Mouse (Mus musculus) kidney, adult 9 months (tissue): ENCODE measurements at regions not wholly inside any gene's neighbourhood (a gene's known extent, or its start where the extent isn't known, plus 50 kb on each side); places are given as distances from the start of the nearest gene placed in this dataset.
A peak's percentile ranks its signal among the peaks of the same experiment; 100 is the strongest.

Source experiments
- DNase-seq: peaks from one replicate; pipeline ENCODE4 v3.0.0; 2022

DNA sequence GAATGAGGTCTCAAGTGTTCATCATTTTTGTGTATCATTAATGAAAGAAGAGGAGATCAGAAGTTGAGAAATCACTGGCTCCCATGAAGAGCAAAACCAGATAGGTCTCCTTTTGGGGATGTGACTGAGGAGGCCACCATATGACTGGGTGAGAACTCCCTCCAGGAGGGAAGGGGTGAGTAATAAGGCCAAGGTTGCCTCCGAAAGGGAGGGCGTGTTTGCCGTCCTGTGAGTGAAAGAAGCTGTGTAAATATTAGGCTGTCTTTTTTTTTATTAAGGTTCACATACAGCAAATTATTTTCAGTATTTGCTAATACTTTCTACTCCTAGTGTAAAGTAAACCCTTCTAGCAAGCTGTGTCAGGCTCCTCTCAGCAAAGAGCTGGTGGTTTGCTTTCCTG, 116.7 kb upstream of the Pik3r1 start:
- no peak for DNase-seq

DNA sequence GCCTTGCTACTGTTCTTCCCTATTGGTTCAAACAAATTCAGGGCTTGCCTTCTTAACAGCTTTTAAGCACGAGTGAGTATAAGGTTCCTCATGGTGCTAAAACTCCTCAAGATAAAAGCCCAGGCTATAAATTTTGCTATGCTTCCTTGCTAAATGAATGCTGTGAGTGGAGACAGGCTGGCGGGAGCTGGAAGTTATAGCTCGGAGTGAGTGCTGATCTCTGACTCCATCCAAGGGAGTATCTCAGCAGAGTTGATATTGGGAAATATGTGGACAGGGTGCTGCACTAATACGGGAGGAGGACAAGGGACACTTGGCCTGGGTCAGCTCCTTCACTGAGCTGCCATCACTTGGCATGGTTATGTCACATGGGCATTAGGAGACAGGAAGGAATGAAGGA, 123.5 kb upstream of the Pik3r1 start:
- DNase-seq = no peak

DNA sequence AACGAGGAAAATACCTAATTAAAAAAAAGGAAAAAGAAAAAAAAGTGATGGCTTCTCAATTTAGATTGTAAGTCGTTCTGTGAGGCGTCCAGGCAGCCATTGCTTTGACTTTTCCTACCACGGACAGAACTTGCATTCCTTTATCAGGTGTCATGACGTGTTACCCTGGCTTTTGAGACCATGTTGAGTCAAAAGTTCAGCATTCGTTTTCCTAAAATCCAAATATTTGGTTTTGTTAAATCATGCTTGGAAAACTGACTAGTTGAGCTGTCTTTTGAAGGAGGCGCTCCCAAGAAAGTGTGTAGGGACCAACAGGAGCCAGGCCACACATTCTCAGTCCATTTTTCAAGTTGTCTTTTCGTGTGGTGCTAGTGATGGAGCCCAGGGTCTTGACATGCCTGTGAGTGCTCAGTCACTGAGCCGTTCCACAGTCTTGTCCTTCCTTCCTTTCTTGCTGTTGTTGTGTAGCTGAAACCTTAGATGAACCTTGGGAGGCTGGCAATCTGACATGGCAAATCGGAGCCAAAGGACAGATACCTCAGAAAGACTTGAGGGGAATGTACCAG, 125.1 kb upstream of the Pik3r1 start:
- no peak for DNase-seq

DNA sequence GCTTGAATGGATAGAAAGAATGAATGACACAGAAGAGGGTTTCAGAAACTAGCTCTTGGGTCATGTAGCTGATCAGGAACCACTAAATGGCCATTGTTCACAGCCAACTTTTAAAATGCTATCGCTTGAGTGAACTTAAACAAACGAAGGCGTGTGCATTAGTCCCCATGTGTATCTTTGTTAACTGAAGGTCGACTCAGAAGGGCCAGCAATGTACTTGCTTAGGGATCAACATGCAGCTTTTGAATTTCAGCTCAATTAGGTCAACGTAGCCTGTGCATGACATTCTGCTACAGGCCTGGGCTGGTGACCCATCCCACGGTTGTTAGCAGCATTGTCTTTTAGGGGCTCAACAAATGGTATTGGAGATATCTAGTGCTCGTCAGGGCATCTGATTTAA, 127.1 kb upstream of the Pik3r1 start:
- DNase-seq = no peak

DNA sequence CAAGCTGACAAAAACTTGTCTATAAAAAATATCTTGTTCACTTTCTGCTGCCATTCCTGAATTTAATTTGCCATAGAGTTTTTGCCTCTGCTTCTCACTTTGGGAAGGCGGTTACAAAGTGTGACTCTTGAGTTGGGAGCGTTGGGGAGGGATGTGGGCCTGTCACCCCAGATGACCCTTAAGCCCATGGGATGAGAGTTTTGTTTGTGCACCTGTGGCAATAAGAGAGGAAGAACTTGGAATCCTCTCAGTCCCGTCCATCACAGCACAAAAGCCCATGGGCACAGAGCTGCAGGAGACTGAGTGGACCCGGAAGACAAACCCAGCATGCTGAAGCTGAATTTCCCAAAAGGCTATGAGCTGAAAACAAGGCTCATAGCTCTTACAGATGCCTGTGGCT, 127.7 kb upstream of the Pik3r1 start:
- DNase-seq = no peak

DNA sequence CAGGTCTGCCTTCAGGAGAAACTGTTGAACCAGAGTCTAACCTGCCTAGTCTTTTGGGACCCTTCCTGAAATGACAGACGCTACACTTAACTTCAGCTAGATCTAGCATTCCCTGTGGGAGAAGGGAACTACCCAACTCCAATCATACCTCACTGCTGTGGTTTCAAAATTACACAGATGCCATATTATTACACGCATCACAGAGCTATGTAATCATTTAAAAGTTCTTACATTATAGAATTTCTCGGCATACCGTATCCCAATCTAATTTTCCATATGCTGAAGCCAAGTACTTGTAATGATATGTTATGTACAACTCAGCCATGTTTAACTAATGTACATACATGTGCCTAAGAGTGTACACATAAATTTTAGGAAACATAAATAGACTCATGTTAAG, 128.9 kb upstream of the Pik3r1 start:
- DNase-seq = no peak

DNA sequence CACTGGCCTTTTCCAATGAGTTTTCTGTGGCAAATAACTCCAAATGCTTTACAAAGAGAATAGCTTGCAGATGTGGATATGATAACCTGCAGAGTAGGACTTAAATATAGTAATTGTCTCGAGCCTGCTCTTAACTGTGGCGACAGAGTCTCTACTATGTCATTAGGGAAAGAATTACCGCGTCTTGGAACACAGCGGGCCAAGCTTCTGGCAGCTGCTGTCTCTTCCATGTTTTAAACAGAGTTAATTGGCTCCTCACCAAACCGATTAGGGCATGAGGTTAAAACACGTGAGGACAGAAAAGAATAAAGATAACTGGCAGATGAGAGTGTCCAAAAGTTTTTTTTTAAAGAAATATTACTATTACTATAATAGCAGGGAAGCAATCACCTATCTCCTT, 134.2 kb upstream of the Pik3r1 start:
- DNase-seq = no peak

DNA sequence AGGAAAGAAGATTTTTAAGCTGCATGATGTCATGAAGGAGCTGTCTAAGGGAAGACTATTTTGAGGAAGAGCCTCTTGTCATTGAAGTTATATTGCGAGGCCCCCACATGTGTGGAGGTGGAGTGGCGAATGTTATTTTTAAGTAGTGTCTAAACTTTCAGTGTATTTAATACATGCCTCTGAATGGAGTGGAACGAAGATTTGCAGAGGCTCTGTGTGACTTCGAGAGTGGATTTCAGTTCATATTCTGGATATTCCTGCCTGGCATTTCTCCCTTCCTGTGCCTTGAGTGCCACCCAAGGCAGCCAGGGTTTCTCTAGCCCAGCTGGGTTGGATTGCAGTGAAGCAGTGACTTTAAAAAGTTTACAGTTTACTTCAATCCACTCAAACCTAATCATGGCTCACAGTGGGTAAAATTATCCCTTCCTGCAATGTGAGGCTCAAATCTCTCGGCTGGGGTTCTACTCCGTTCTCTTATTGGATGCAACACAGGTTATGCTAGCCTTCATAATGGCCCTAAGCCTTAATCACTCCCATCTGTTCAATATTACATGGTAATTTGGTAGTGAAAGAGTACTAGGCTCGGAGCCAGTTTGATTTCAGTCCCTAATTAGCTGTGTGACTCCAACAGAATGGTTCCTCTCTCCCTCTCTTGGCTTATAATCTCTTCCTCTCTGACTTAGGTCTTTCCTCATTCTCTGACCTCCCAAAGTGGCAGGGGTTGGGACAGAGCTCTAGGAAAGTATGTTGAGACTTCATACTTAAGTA, 138.1 kb upstream of the Pik3r1 start:
- DNase-seq = no peak

DNA sequence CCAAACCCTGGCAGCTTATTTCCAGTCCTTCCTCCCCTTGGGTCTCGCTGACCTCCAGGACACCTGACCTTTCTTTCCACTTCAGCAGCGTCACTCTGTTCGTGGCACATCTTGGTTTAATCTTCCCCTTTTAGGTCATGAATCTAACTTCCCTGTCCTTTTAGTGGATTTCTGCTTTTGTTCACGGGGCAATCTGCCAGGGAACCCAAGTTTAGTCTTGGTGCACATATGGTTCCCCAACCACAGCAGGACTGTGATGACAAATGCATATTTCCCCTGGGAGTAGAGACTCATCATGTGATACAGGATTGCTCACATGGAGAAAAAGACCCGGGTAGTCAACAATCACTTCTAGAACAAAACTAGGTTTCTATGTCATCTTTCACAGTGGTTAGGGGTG, 141.0 kb upstream of the Pik3r1 start:
- no peak for DNase-seq

DNA sequence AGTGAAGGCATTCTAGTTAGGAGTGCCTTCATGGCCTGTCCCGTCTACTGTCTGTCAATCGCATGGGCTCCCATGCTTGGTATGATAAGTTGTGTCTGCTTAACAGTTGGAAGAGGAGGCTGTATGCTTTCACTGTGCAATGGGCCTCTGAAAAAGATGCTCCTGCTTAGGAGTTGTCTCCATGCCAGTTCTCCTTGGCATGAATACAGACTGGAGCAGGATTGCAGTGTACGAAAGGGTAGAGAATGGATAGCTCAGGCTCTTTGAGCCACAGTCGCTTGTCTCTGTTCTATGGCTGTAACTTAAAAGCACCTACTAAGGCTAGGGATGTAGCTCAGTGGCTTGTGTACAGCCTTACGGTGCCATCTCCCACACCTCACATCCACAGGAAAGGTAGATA, 142.7 kb upstream of the Pik3r1 start:
- no peak for DNase-seq

DNA sequence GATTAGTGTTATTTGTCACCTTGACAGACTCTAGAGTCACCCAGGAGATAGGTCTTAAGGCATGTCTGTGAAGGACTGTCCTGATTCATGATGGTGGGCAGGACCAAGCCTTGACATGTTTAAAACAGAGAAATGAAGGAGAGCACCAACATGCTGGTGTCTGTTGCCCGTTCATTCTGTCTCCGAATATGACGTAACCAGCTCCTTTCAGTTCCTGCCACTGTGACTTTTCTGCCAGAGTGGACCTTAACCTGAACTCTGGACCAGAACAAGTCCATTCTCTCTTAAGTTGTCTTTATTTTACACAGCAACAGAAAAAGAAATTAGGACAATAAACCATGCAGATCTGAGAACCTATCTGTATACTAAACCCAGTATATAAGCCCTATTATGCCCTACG, 146.1 kb upstream of the Pik3r1 start:
- peak; percentile 66 for DNase-seq

DNA sequence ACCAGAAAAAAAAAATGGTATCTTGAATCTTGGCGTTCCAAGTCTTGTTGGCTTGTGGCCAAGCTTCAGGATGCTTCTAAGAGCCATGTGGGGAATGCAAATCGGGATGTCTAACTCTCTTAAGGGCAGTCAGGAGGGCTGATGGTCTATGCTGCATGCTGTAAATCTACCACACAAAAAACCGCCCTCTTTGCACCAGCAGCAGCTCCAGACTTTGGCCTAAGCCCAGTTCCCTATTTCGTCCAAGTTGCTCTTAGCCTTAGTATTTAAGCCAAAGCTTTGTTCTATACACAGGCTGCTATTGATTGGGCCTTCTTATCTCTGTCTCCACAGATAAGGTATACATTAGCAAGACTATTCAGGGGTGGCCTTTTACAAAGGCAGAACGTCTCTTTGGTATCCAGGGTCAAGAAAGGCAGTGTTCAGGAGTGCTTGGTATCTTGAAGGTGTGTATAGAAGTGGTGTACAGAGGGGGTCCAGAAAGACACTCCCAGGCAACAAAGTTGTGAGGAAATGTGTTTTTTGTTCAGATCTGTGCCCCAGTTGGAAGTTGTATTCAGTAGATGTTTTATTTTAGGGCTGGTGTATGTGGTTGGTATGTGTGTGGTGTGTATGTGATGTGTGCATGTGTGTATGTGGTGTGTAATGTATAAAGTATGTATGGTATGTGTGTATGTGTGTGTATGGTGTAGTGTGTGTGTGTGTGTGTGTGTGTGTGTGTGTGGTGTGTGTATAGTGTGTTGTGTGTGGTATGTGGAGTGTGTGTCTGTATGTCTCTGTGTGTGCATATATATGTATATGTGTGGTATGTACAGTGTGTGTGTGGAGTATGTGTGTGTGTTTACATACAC, 146.9 kb upstream of the Pik3r1 start:
- no peak for DNase-seq

DNA sequence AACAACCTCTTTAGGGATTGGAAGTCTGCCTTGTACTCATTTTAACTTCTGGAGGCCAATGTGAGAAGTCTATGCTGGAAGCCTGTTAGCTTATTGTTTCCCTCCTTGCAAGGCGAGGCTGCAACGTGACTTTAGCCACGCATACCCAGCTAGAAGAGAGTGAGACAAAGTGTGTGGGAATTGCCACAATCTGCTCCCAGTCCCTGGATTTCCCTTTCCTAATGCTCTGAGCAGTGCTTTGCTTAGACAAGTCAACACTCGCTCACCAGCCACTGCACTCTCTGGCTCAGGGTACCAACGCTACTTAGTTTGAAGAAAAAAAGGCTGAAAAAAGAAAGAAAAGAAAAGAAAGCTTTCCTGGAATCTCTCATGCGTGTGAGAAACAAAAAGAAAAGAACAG, 147.5 kb upstream of the Pik3r1 start:
- DNase-seq = no peak

DNA sequence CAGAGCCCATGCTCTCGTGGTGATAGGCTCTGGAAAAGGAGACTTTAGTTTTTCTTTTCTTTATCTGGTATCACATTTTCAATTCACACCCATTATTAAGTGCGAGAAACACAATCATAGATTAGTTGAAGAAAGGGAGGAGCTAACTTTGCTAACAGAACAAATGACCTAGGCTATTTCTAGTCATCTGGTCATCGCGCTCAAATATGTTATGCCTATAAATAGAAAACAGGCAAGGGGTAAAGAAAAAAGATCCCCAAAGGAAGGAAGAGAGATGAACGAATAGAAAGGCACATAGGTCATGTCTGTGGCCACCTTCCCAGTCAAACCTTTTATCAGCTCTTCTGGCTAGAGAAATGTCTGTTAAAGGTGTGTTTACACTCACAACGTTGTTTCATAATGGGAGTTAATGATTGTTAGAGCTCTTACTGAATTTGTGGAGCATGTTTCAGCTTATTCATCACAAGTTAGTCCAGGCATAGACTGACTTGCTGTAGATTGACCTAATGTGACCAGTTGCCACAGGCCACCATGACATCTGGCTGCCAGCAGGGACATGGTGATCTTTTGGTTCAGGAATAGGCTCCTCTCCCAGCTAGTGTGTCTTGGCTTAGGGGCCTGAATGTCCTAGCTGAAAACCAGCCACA, 148.1 kb upstream of the Pik3r1 start:
- DNase-seq = peak; percentile 70

DNA sequence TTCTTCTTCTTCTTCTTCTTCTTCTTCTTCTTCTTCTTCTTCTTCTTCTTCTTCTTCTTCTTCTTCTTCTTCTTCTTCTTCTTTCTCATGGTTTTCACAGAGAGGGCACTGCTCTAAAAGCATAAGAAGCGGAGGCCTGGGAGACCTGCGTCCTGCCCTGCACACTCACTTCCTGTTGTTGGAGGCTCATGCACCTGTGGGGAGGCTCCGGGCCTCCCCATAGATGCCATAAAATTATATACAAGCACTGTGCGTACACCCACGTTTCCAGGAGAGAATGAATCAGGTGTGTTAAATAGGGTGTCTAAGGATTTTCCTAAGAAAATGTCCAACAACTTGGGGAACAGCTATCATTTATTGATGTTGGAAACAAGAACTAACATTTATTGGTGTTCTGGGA, 148.9 kb upstream of the Pik3r1 start:
- no peak for DNase-seq

DNA sequence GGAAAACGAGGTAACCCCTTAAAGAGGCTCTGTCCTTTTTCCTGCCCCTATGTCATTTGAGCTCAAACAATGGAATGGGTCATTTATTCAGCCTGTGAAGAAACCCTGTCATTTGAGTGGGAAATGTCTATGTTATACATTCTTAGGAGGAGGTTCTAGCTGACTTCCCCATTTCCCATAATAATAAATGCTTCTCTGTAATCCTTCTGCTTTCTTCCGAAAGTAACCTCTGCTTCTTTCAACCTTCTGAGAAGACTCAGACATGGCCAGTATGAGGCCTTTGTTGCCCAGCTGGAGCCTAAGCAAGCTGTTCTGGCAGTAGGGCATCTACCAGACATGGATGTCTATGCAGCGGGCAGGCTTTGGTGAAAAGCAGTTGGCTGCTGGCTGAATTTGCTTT, 150.2 kb upstream of the Pik3r1 start:
- DNase-seq = no peak

DNA sequence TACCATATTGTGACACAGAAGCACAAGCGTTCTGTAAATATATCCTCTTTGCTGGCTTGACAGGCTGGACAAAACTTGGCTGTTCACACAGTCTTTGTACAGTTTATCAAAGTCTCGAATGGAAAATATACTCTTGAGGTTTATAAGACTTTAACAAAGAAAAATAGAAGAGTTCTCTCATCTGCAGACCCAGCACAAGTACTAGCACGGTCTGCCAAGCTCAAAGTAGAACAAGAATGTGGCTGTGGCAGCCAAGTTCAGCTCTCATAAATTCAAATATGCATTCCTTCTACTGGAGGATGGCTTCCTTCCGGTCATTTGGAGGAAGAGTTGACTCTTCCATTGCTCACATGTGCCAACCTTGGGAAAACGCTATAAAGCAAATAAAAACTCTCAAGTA, 151.2 kb upstream of the Pik3r1 start:
- peak; percentile 40 for DNase-seq

DNA sequence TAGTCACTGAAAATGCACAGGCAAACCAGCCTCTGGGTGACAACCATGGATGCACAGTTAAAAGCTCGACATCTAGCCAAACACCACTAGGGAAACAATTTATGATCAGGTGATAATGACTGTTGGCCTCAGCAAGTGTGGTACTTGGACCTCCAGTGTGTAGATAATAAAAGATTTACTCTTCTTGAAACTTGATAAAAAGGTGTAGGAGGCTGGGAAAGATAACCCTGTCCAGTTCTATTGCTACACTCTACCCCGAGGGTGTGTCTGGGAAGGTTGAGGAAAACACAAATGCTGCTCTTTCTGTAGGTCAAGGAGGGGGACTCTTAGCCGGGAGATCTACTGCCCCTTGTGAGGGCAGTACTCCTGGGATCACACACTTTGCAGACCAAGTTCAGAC, 152.4 kb upstream of the Pik3r1 start:
- DNase-seq = no peak

DNA sequence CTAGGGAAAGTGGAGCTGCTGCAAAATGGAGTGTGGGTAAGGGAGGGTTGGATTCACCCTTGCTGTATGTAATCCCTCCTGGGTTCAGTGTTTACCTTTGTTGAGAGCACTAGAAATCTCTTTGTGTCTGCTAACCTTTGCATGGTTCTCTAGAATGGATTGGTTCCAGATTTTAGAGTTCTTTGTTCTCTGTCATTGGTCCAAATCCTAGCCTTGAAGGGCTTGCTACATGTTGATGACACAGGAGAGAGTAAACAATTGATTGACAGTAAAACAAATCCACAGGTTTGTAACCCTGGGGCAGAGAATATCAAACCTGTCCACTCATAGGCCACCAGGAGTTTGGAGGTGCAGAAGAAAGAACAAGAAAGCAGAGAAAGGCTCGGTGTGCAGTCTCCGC, 156.6 kb upstream of the Pik3r1 start:
- DNase-seq = no peak

DNA sequence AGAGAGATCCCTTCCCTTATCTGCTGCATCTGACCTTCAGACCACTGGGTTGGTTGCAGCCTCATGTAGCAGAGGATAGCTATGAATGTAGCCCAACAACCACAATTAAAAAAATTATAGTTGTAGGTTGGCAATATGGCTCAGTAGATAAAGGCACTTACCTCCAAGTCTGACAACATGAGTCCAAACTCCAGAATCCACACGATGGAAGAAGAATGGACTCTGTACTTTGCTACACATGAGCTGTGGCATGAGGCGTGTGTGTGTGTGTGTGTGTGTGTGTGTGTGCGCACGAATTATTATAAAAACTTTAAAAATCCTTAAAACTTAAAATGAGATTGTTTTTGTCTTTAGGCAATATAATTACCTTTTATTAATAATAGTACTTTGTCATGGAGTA, 163.2 kb upstream of the Pik3r1 start:
- DNase-seq = peak; percentile 25

DNA sequence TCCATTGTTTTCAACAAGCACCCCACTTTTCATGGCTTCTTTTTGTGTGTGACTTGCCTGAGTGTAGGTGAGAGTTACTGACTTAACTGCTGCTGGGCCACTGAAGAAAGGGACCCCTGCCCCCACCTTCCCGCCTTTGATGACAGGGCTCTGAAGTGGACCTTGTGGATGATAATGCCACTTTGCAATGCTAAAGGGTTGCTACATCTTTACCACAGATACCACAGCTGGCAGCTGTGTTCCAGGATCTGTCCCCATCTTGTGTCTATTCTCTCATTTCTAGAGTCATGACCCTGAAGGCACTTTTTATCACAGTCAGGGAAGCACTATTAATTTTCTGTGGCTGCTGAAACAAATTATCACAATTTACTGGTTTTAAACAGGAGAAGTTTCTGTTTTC, 163.9 kb upstream of the Pik3r1 start:
- no peak for DNase-seq

DNA sequence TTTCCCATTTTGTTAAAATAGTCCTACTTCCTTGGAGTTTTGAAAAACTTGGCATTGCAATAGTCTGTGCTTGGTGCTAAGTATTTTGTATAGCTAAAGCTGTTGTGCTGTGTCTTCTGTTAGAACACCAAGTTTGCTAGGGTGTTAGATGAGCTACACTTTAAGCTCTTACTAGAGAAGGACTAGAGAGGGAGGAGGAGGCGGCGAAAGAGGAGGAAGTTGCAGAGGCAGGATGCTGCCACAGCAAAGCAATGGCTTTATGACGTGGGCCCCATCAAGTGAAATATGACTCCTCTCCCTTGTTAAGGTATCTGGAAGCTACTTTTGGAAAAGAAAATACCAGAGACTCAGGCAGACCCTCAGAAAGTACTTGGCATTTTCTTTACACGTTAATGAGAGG, 167.8 kb upstream of the Pik3r1 start:
- no peak for DNase-seq

DNA sequence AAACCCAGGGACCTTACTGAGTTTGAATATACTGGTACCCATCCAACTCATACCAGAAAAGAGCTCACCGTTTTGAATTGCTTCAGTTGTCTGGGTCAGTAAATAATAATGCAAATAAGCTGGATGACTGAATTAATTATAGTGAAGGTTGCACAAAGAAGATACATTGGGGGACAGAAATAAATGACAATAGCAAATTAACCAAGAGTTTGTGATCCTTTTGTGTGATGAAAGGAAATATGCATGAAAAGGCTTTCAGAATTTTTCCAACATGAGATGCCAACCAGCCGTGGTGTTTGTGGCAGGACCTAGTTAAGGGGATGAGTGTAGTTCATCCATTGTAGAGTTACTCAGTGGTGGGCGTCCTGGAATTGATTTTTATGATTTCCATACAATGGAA, 186.5 kb upstream of the Pik3r1 start:
- no peak for DNase-seq
